In the genomic region with DNA sequence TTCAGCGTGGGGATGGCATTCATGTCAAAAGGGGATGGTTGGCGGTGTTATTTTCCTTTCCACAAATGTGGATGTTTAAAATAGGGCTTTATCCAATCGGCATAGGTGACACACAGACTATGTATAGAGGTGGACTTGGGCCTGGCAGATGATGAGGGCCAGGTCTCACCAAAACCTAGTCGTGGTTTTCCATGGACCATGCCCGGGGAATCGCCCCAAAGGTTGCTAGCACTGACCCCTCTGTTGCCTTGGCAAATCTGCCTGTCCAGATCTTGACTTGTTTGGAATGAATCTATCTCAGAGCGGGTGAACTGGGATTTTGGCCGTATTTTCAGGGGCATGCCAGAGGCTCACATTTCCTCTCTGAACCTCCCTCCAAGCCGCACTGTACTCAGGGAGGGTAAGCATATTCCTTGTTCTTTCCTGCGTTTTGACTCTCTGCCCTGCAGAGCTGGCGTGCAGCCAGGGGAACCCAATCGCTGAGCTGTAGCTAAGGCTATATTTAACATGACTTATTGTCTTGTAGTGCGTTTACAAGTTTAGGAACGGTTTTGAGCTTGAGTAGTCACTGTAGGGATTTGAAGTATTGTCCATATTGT, we compare ENCODE assay signal across 9 mouse cellular contexts. TPM values are rescaled to one million over a fixed set of nuclear protein-coding genes. Genes with fewer than 3 reads are reported as not detected.
DNase-seq lines count a peak whose midpoint lies in the region; ATAC-seq and TF ChIP-seq lines count a peak whose summit lies in the region.
"Had no signal": no experiment of that assay in that cellular context is flagged by ENCODE, and none has a peak within 500 bp of the region (broad histone marks: within the 10 kb centered on the region; RNA-seq: fewer than 3 reads in every experiment).

No protein-coding gene starts in this region.

- 0 out of 2 replicates have a peak, but pooled peaks have one; percentile 24 for ATAC-seq in hindbrain, embryonic 15.5 days (ENCODE audit: low FRiP score, low read depth)
- ATAC-seq in heart, postnatal 0 days (ENCODE audit: insufficient read depth, low read depth), result 0 out of 2 replicates have a peak, but pooled peaks have one; percentile 25
- no peak for ATAC-seq in erythroblast, adult 5-6 weeks (replicated peaks; ENCODE audit: low FRiP score, poor library complexity, severe bottlenecking)

- H3K27me3 ChIP-seq in hindbrain, embryonic 15.5 days, result no peaks in the 10 kb centered on the region
- peaks cover 5% of the 10 kb centered on the region; the same call in 1 of the 2 replicates for H3K27me3 ChIP-seq in hindbrain, embryonic 10.5 days (ENCODE audit: insufficient read depth, poor library complexity, severe bottlenecking)
- no peaks in the 10 kb centered on the region for H3K27me3 ChIP-seq in heart, postnatal 0 days (ENCODE audit: control insufficient read depth, insufficient read depth, low read length)

- H3K4me1 ChIP-seq in hindbrain, embryonic 15.5 days (replicated peaks), result peaks cover 24% of the 10 kb centered on the region
- peaks cover 26% of the 10 kb centered on the region for H3K4me1 ChIP-seq in hindbrain, embryonic 10.5 days (replicated peaks)
- peaks cover 28% of the 10 kb centered on the region for H3K4me1 ChIP-seq in heart, postnatal 0 days (ENCODE audit: control insufficient read depth, insufficient read depth)

- H3K27ac ChIP-seq in hindbrain, embryonic 15.5 days (replicated peaks), result no peak overlapping the region
- H3K27ac ChIP-seq in hindbrain, embryonic 10.5 days, result no peak overlapping the region
- H3K27ac ChIP-seq in heart, postnatal 0 days (ENCODE audit: low read depth), result peak overlapping the region; percentile 95

- no peaks in the 10 kb centered on the region for H3K9me3 ChIP-seq in hindbrain, embryonic 15.5 days
- H3K9me3 ChIP-seq in hindbrain, embryonic 10.5 days, result no peaks in the 10 kb centered on the region
- no peaks in the 10 kb centered on the region for H3K9me3 ChIP-seq in heart, postnatal 0 days (replicated peaks; ENCODE audit: control insufficient read depth, low read length)
- H3K9me3 ChIP-seq: G1E had no signal

- H3K36me3 ChIP-seq in hindbrain, embryonic 15.5 days, result no peaks in the 10 kb centered on the region
- no peaks in the 10 kb centered on the region for H3K36me3 ChIP-seq in hindbrain, embryonic 10.5 days
- H3K36me3 ChIP-seq in heart, postnatal 0 days (replicated peaks; ENCODE audit: control insufficient read depth, insufficient read depth, low read length), result no peaks in the 10 kb centered on the region
- H3K36me3 ChIP-seq: G1E had no signal

- no peak for TF ChIP-seq EP300 in heart, postnatal 0 days (IDR thresholded peaks at IDR 0.05; ENCODE audit: low read depth)

- H3K4me3 ChIP-seq in hindbrain, embryonic 15.5 days, result no peak overlapping the region
- no peak overlapping the region for H3K4me3 ChIP-seq in hindbrain, embryonic 10.5 days
- no peak overlapping the region for H3K4me3 ChIP-seq in heart, postnatal 0 days (ENCODE audit: low read depth, low read length)

- WGBS in hindbrain, embryonic 15.5 days, result 56% methylated on average over 14 of the region's 14 CpGs
- whole genome bisulfite sequencing in hindbrain, embryonic 10.5 days, result 81% methylated on average over 14 of the region's 14 CpGs
- 19% methylated on average over 14 of the region's 14 CpGs for WGBS in heart, postnatal 0 days

- H3K9ac ChIP-seq in hindbrain, embryonic 15.5 days, result no peak overlapping the region
- H3K9ac ChIP-seq in heart, postnatal 0 days (replicated peaks; ENCODE audit: low read depth, low read length), result no peak overlapping the region

- no peak for DNase-seq in hindbrain, embryonic 10.5 days (ENCODE audit: low spot score)
- peak; percentile 62 for DNase-seq in NIH3T3 (ENCODE audit: low read depth)
- peak; percentile 79 for DNase-seq in cerebellum, postnatal 14 days
- DNase-seq in heart, postnatal 0 days (ENCODE audit: low spot score), result peak; percentile 82
- DNase-seq in lung, postnatal 25 days (ENCODE audit: low spot score), result peak; percentile 13
- DNase-seq in urinary bladder, adult 18-20 months (ENCODE audit: low spot score in 2 of 2), result no peak

- no peak for TF ChIP-seq CTCF in heart, postnatal 0 days (IDR thresholded peaks at IDR 0.05; ENCODE audit: low read depth)

- peak overlapping the region; percentile 17; the same call in 1 of the 2 replicates for H3K4me2 ChIP-seq in hindbrain, embryonic 15.5 days
- H3K4me2 ChIP-seq in heart, postnatal 0 days (ENCODE audit: low read depth, low read length), result peak overlapping the region; percentile 71

RNA-seq across cellular contexts. Expression of gene 1110002E22Rik, which starts 1.0 kb away (rescaled TPM):
- polyA plus RNA-seq in hindbrain, embryonic 15.5 days (2015; fragmentation: Nextera tagmentation; extraction: Ambion mirVana), result 0.16 and 0.17 TPM in 2 replicates
- polyA plus RNA-seq in hindbrain, embryonic 10.5 days (2016; fragmentation: Nextera tagmentation; extraction: Ambion mirVana), result 0.04 and 0.18 TPM in 2 replicates
- total RNA-seq in heart, postnatal 0 days (2014; rRNA removed; ENCODE audit: low replicate concordance), result 30.8 and 32.5 TPM in 2 replicates
- polyA plus RNA-seq in heart, postnatal 0 days (2015; fragmentation: Nextera tagmentation; extraction: Ambion mirVana), result 12.2 and 13.3 TPM in 2 replicates
- not detected in 2 replicates for total RNA-seq in erythroblast, adult 5-6 weeks (2015; ENCODE audit: low replicate concordance)
- total RNA-seq in erythroblast, adult 5-6 weeks (2017; ENCODE audit: low replicate concordance), result not detected in 2 replicates

RNA-seq across cellular contexts. Expression of gene Gm5105, which starts 3.4 kb away (rescaled TPM):
- polyA plus RNA-seq in hindbrain, embryonic 15.5 days (2015; fragmentation: Nextera tagmentation; extraction: Ambion mirVana), result 0.18 and 0.26 TPM in 2 replicates
- polyA plus RNA-seq in hindbrain, embryonic 10.5 days (2016; fragmentation: Nextera tagmentation; extraction: Ambion mirVana), result not detected in 2 replicates
- total RNA-seq in heart, postnatal 0 days (2014; rRNA removed; ENCODE audit: low replicate concordance), result 0.11 and 1.4 TPM in 2 replicates
- 0.41 and 0.64 TPM in 2 replicates for polyA plus RNA-seq in heart, postnatal 0 days (2015; fragmentation: Nextera tagmentation; extraction: Ambion mirVana)
- not detected in 2 replicates for total RNA-seq in erythroblast, adult 5-6 weeks (2015; ENCODE audit: low replicate concordance)
- not detected in 2 replicates for total RNA-seq in erythroblast, adult 5-6 weeks (2017; ENCODE audit: low replicate concordance)
- polyA plus RNA-seq: G1E had no signal

Comparison
In these comparisons a context has a peak if more than half of its experiments do, and no peak if none do; other contexts are left out.
1. DNase-seq: peak in NIH3T3 (single experiment), cerebellum, postnatal 14 days (2 of 2), heart, postnatal 0 days (single experiment) and lung, postnatal 25 days (single experiment); none in hindbrain, embryonic 10.5 days (single experiment) and urinary bladder, adult 18-20 months (0 of 2).
2. RNA of gene 1110002E22Rik, which starts 1.0 kb away (polyA plus RNA-seq): 12.2 to 13.3 TPM in heart, postnatal 0 days; 0.04 to 0.18 TPM in hindbrain, embryonic 10.5 days and 0.16 to 0.17 TPM in hindbrain, embryonic 15.5 days; every median in the first group is over 10 times any median in the second.